Comparison of ENCODE assay signal across 8 mouse cellular contexts in the genomic region with DNA sequence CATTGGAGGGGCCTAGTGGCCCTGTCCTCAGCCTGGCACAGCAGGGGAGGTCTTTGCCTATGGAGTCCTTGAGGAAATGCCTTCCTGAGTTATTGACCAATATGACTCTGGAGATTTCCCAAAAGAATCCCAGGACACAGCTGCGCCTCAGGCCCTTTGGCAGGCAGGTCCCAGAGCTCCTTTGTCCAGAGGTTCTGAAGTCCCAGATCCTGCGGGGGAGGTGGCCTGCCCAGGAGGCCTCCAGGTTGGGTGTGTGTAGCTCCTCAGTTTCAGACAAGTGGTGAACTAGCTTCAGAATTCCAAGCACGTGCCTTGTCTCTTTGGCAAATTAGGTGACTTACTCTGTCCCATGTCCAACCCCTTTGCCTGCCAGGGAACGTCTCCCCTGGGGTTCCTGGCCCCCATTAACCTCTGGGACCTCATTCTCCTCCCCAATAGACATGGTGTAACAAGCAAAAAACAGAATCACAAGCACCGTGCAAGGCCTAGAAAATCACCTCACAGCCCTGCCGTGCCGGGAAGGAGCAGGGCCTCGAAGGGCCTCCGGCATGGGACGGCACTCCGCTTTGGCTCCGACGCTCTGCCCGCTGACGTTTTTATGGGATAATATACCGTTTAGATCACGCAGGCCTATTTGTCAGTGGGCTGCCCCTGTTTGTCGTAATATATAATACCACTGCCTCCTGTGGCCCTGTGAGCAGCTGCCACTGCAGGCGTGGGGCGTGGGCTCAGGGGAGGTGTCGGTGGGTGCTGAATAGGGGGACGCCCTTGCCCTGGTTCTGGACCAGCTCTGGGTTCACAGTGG. TPM values are rescaled to one million over a fixed set of nuclear protein-coding genes. Genes with fewer than 3 reads are reported as not detected.
A peak's percentile ranks its signal among the peaks of the same experiment; 100 is the strongest.
DNase-seq lines count a peak whose midpoint lies in the region; ATAC-seq and TF ChIP-seq lines count a peak whose summit lies in the region.

No protein-coding gene starts in this region.

- H3K9me3 ChIP-seq in E14TG2a.4 (ENCODE audit: low read length): no peaks in the 10 kb centered on the region
- no peaks in the 10 kb centered on the region for H3K9me3 ChIP-seq in forebrain, postnatal 0 days (ENCODE audit: low read length)
- H3K9me3 ChIP-seq in limb, embryonic 13.5 days: no peaks in the 10 kb centered on the region

- peak overlapping the region; percentile 8; the same call in 1 of the 2 replicates for H3K4me2 ChIP-seq in forebrain, postnatal 0 days (ENCODE audit: low read depth)
- peak overlapping the region; percentile 99 for H3K4me2 ChIP-seq in limb, embryonic 13.5 days (replicated peaks)

- H3K36me3 ChIP-seq in E14TG2a.4 (ENCODE audit: insufficient read depth, low read length): peaks cover 11% of the 10 kb centered on the region
- no peaks in the 10 kb centered on the region for H3K36me3 ChIP-seq in forebrain, postnatal 0 days (ENCODE audit: insufficient read depth)
- no peaks in the 10 kb centered on the region for H3K36me3 ChIP-seq in limb, embryonic 13.5 days

- H3K4me1 ChIP-seq in E14TG2a.4 (replicated peaks; ENCODE audit: low read depth, low read length): peaks cover 87% of the 10 kb centered on the region
- peaks cover 35% of the 10 kb centered on the region for H3K4me1 ChIP-seq in forebrain, postnatal 0 days (ENCODE audit: insufficient read depth)
- peaks cover 92% of the 10 kb centered on the region for H3K4me1 ChIP-seq in limb, embryonic 13.5 days

- no peak overlapping the region for H3K27ac ChIP-seq in forebrain, postnatal 0 days (ENCODE audit: low read depth, low read length)
- H3K27ac ChIP-seq in limb, embryonic 13.5 days: peak overlapping the region; percentile 91

- DNase-seq in embryo, embryonic 10 days (ENCODE audit: low spot score): peak; percentile 65
- DNase-seq in embryo, embryonic 10.5 days (ENCODE audit: low spot score): no peak
- no peak for DNase-seq in forebrain, postnatal 0 days
- DNase-seq in left cerebral cortex, postnatal 14 days (ENCODE audit: low spot score in 2 of 2): no peak
- no peak for DNase-seq in adrenal gland, postnatal 4 days (ENCODE audit: low spot score in 2 of 2)

- intact Hi-C loops in left cerebral cortex, postnatal 14 days (cut with DNase I): no loop called here

- H3K9ac ChIP-seq in forebrain, postnatal 0 days: no peak overlapping the region
- peak overlapping the region; percentile 35; the same call in 1 of the 2 replicates for H3K9ac ChIP-seq in limb, embryonic 13.5 days

- no peak for ATAC-seq in forebrain, postnatal 0 days
- ATAC-seq in limb, embryonic 13.5 days (ENCODE audit: low FRiP score, low read depth): 0 out of 2 replicates have a peak, but pooled peaks have one; percentile 14
- no peak for ATAC-seq in megakaryocyte-erythroid progenitor cell, adult 5-6 weeks (replicated peaks; ENCODE audit: low FRiP score, low TSS enrichment, poor library complexity, severe bottlenecking)

- H3K27me3 ChIP-seq in E14TG2a.4 (ENCODE audit: insufficient read depth, low read length): peaks cover under 1% of the 10 kb centered on the region; the same call in 1 of the 2 replicates
- no peaks in the 10 kb centered on the region for H3K27me3 ChIP-seq in forebrain, postnatal 0 days (ENCODE audit: insufficient read depth, low read length)
- H3K27me3 ChIP-seq in limb, embryonic 13.5 days: no peaks in the 10 kb centered on the region

- H3K4me3 ChIP-seq in E14TG2a.4 (replicated peaks; ENCODE audit: low read length): 0 out of 2 replicates have a peak overlapping the region, but pooled peaks have one; percentile 11
- no peak overlapping the region for H3K4me3 ChIP-seq in forebrain, postnatal 0 days (ENCODE audit: low read depth, low read length)
- peak overlapping the region; percentile 2 for H3K4me3 ChIP-seq in limb, embryonic 13.5 days

- WGBS in forebrain, postnatal 0 days: 36% methylated on average over 22 of the region's 22 CpGs
- 12% methylated on average over 22 of the region's 22 CpGs for WGBS in limb, embryonic 13.5 days

- TF ChIP-seq CTCF in E14TG2a.4 (conservative IDR thresholded peaks at IDR 0.05; ENCODE audit: low read length): no peak
- TF ChIP-seq CTCF in forebrain, postnatal 0 days (IDR thresholded peaks at IDR 0.05; ENCODE audit: low read depth): no peak

RNA-seq across cellular contexts. Expression of a gene that starts 10.2 kb away (rescaled TPM):
- 19.3 and 26.5 TPM in 2 replicates for total RNA-seq in forebrain, postnatal 0 days (2014; rRNA removed)
- polyA plus RNA-seq in forebrain, postnatal 0 days (2015; fragmentation: Nextera tagmentation; extraction: Ambion mirVana): 3.9 and 6.5 TPM in 2 replicates
- 12.7 and 13.8 TPM in 2 replicates for polyA plus RNA-seq in limb, embryonic 13.5 days (2015; fragmentation: Nextera tagmentation; extraction: Ambion mirVana)
- total RNA-seq in megakaryocyte-erythroid progenitor cell, adult 5-6 weeks (2014; fragmentation: Nextera tagmentation): 25.6 and 30.1 TPM in 2 replicates
- 6.7 and 7.0 TPM in 2 replicates for total RNA-seq in megakaryocyte-erythroid progenitor cell, adult 5-6 weeks (2017)
- 10 to 100 TPM; 16.4 to 17.6 TPM for total RNA-seq in left cerebral cortex, postnatal 14 days (2021)
- 10 to 100 TPM; 25.3 to 26.7 TPM for total RNA-seq in adrenal gland, postnatal 4 days (2021)
